In genomic region chr12:84482778-84483585, GRCm38 (mm10) we compare ENCODE assay signal across 25 mouse cellular contexts. TPM values are rescaled to one million over a fixed set of nuclear protein-coding genes. Genes with fewer than 3 reads are reported as not detected.
DNase-seq lines count a peak whose midpoint lies in the region; ATAC-seq and TF ChIP-seq lines count a peak whose summit lies in the region.
"Had no signal": no experiment of that assay in that cellular context is flagged by ENCODE, and none has a peak within 500 bp of the region (broad histone marks: within the 10 kb centered on the region; RNA-seq: fewer than 3 reads in every experiment).

No protein-coding gene starts in this region.

- no peak for TF ChIP-seq CTCF in liver, adult 2 months (IDR thresholded peaks at IDR 0.05; ENCODE audit: low read depth, low read length)

- 32% methylated on average over 14 of the region's 14 CpGs for WGBS in kidney, embryonic 14.5 days
- 59% methylated on average over 14 of the region's 14 CpGs for WGBS in liver, adult 2 months
- WGBS in liver, embryonic 16.5 days (ENCODE audit: insufficient replicate concordance): 75% methylated on average over 14 of the region's 14 CpGs
- 87% methylated on average over 14 of the region's 14 CpGs for WGBS in midbrain, embryonic 10.5 days

- no peak for TF ChIP-seq POLR2A in liver, adult 2 months (IDR thresholded peaks at IDR 0.05; ENCODE audit: extremely low read depth, insufficient read depth, low read length)

- no peak overlapping the region for H3K27ac ChIP-seq in kidney, embryonic 14.5 days (ENCODE audit: low read depth, low read length)
- H3K27ac ChIP-seq in liver, adult 2 months (replicated peaks; ENCODE audit: insufficient read depth, low read depth, low read length): no peak overlapping the region
- peak overlapping the region; percentile 32; the same call in 1 of the 2 replicates for H3K27ac ChIP-seq in liver, embryonic 16.5 days (ENCODE audit: low read length)
- H3K27ac ChIP-seq in midbrain, embryonic 10.5 days (replicated peaks): no peak overlapping the region
- H3K27ac ChIP-seq: forebrain, embryonic 13.5 days; heart, embryonic 10.5 days; hindbrain, embryonic 15.5 days; left cerebral cortex, adult 2 months; limb, embryonic 15.5 days; midbrain, embryonic 12.5 days had no signal

- no peaks in the 10 kb centered on the region for H3K36me3 ChIP-seq in kidney, embryonic 14.5 days (ENCODE audit: control insufficient read depth, insufficient read depth, low read length)
- H3K36me3 ChIP-seq in liver, adult 2 months (ENCODE audit: control insufficient read depth, insufficient read depth, low read length): peaks cover 8% of the 10 kb centered on the region
- H3K36me3 ChIP-seq in liver, embryonic 16.5 days (ENCODE audit: control insufficient read depth, insufficient read depth): no peaks in the 10 kb centered on the region
- H3K36me3 ChIP-seq in midbrain, embryonic 10.5 days: peaks cover 9% of the 10 kb centered on the region
- H3K36me3 ChIP-seq: hindbrain, embryonic 15.5 days had no signal

- H3K27me3 ChIP-seq in kidney, embryonic 14.5 days (ENCODE audit: control insufficient read depth, insufficient read depth, low read length): no peaks in the 10 kb centered on the region
- no peaks in the 10 kb centered on the region for H3K27me3 ChIP-seq in liver, adult 2 months (ENCODE audit: control insufficient read depth, insufficient read depth, low read length)
- no peaks in the 10 kb centered on the region for H3K27me3 ChIP-seq in liver, embryonic 16.5 days (ENCODE audit: control insufficient read depth, insufficient read depth, low read depth, low read length)
- peaks cover 8% of the 10 kb centered on the region; the same call in 1 of the 2 replicates for H3K27me3 ChIP-seq in midbrain, embryonic 10.5 days (ENCODE audit: low read depth, poor library complexity, severe bottlenecking)
- H3K27me3 ChIP-seq: forebrain, embryonic 13.5 days; limb, embryonic 15.5 days had no signal

- no peak overlapping the region for H3K4me2 ChIP-seq in kidney, embryonic 14.5 days (replicated peaks; ENCODE audit: low read depth, low read length)
- no peak overlapping the region for H3K4me2 ChIP-seq in liver, embryonic 16.5 days (ENCODE audit: low read depth, low read length)
- H3K4me2 ChIP-seq: forebrain, embryonic 13.5 days; hindbrain, embryonic 15.5 days; limb, embryonic 15.5 days; midbrain, embryonic 12.5 days had no signal

- no peak overlapping the region for H3K4me3 ChIP-seq in kidney, embryonic 14.5 days (ENCODE audit: low read length)
- no peak overlapping the region for H3K4me3 ChIP-seq in liver, adult 2 months (ENCODE audit: insufficient read depth, low read depth, low read length)
- no peak overlapping the region for H3K4me3 ChIP-seq in liver, embryonic 16.5 days (ENCODE audit: low read depth, low read length)
- H3K4me3 ChIP-seq in midbrain, embryonic 10.5 days: no peak overlapping the region
- H3K4me3 ChIP-seq: forebrain, embryonic 13.5 days; heart, embryonic 10.5 days; hindbrain, embryonic 15.5 days; left cerebral cortex, adult 2 months; limb, embryonic 15.5 days; midbrain, embryonic 12.5 days had no signal

- peaks cover 5% of the 10 kb centered on the region; the same call in 1 of the 2 replicates for H3K79me2 ChIP-seq in liver, adult 2 months (ENCODE audit: control insufficient read depth, insufficient read depth, low read length)

- peak; percentile 76 for ATAC-seq in kidney, embryonic 14.5 days (ENCODE audit: low FRiP score, low TSS enrichment)
- peak; percentile 81 for ATAC-seq in liver, embryonic 16.5 days (ENCODE audit: low read depth)
- ATAC-seq: forebrain, embryonic 13.5 days; lung, postnatal 0 days had no signal

- no peak overlapping the region for H3K9ac ChIP-seq in kidney, embryonic 14.5 days (ENCODE audit: low read depth, low read length)
- no peak overlapping the region for H3K9ac ChIP-seq in liver, adult 2 months (ENCODE audit: low read depth, low read length)
- H3K9ac ChIP-seq in liver, embryonic 16.5 days (ENCODE audit: low read depth, low read length): no peak overlapping the region
- H3K9ac ChIP-seq: forebrain, embryonic 13.5 days; hindbrain, embryonic 15.5 days; limb, embryonic 15.5 days; midbrain, embryonic 12.5 days had no signal

- H3K9me3 ChIP-seq in kidney, embryonic 14.5 days (ENCODE audit: control insufficient read depth, low read length): no peaks in the 10 kb centered on the region
- H3K9me3 ChIP-seq in liver, embryonic 16.5 days (replicated peaks; ENCODE audit: control insufficient read depth, low read length): no peaks in the 10 kb centered on the region
- H3K9me3 ChIP-seq in midbrain, embryonic 10.5 days (replicated peaks): no peaks in the 10 kb centered on the region
- H3K9me3 ChIP-seq: forebrain, embryonic 13.5 days; heart, embryonic 10.5 days; hindbrain, embryonic 15.5 days; limb, embryonic 15.5 days; midbrain, embryonic 12.5 days had no signal

- DNase-seq in kidney, adult 9 months: no peak
- DNase-seq in forelimb bud, embryonic 11.5 days (ENCODE audit: low read depth, low spot score): peak; percentile 3
- peak; percentile 46 for DNase-seq in liver, adult 2 months (ENCODE audit: extremely low read depth, low read depth, low spot score)
- no peak for DNase-seq in cerebellum, adult 11-12 months
- DNase-seq in testis, postnatal 10 days (ENCODE audit: low spot score): no peak
- no peak for DNase-seq in midbrain, embryonic 10.5 days (ENCODE audit: low spot score)
- DNase-seq: adrenal gland, postnatal 10 days; cerebellum, adult 2 months; cerebellum, postnatal 25 days; gastrocnemius, postnatal 10 days; kidney, adult 2 months; left cerebral cortex, postnatal 4 days; retina, postnatal 1 day; right cerebral cortex, postnatal 25 days; thymus, adult 2 months; thymus, postnatal 4 days had no signal

- peaks cover 8% of the 10 kb centered on the region; the same call in 1 of the 2 replicates for H3K4me1 ChIP-seq in kidney, embryonic 14.5 days (ENCODE audit: control insufficient read depth, insufficient read depth, low read length)
- 0 out of 2 replicates have a peak, but pooled peaks cover 2% of the 10 kb centered on the region for H3K4me1 ChIP-seq in liver, adult 2 months (ENCODE audit: control insufficient read depth, insufficient read depth, low read length)
- no peaks in the 10 kb centered on the region for H3K4me1 ChIP-seq in liver, embryonic 16.5 days (ENCODE audit: control insufficient read depth, low read depth, low read length)
- H3K4me1 ChIP-seq in midbrain, embryonic 10.5 days: peaks cover 14% of the 10 kb centered on the region

RNA-seq across cellular contexts. Expression of gene Lin52, which starts 31.8 kb away (rescaled TPM):
- polyA plus RNA-seq in kidney, embryonic 14.5 days (2014; fragmentation: Nextera tagmentation; extraction: Ambion mirVana): 21.0 and 23.2 TPM in 2 replicates
- total RNA-seq in liver, adult 2 months (2014; rRNA removed): 6.7 and 8.7 TPM in 2 replicates
- polyA plus RNA-seq in liver, adult 2 months (2012; rRNA removed): 5.9 and 6.2 TPM in 2 replicates
- polyA plus RNA-seq in liver, embryonic 16.5 days (2015; fragmentation: Nextera tagmentation; extraction: Ambion mirVana): 10.7 and 11.8 TPM in 2 replicates
- polyA plus RNA-seq in midbrain, embryonic 10.5 days (2016; fragmentation: Nextera tagmentation; extraction: Ambion mirVana): 31.4 and 37.4 TPM in 2 replicates

RNA-seq across cellular contexts. Expression of gene Aldh6a1, which starts 32.2 kb away (rescaled TPM):
- 25.0 and 50.2 TPM in 2 replicates for polyA plus RNA-seq in kidney, embryonic 14.5 days (2014; fragmentation: Nextera tagmentation; extraction: Ambion mirVana)
- total RNA-seq in liver, adult 2 months (2014; rRNA removed): 370 and 371 TPM in 2 replicates
- polyA plus RNA-seq in liver, adult 2 months (2012; rRNA removed): 104 and 121 TPM in 2 replicates
- polyA plus RNA-seq in liver, embryonic 16.5 days (2015; fragmentation: Nextera tagmentation; extraction: Ambion mirVana): 49.3 and 55.5 TPM in 2 replicates
- polyA plus RNA-seq in midbrain, embryonic 10.5 days (2016; fragmentation: Nextera tagmentation; extraction: Ambion mirVana): 16.5 and 20.2 TPM in 2 replicates

Comparison
In these comparisons a context has a peak if more than half of its experiments do, and no peak if none do; other contexts are left out.
1. DNase-seq: peak in forelimb bud, embryonic 11.5 days (single experiment) and liver, adult 2 months (single experiment); none in kidney, adult 9 months (single experiment), cerebellum, adult 11-12 months (single experiment), testis, postnatal 10 days (single experiment) and midbrain, embryonic 10.5 days (single experiment).